Mouse (Mus musculus) MEL (cell line): ENCODE data around the gene Arhgef15.

Experiments
- ELF1 ChIP-seq: IDR thresholded peaks from 2 replicates; pipeline ENCODE4 v1.6.1; 2014; ENCODE audit warnings: low read depth, mild to moderate bottlenecking, inconsistent platforms, low read length, improper control_type of control experiment, moderate library complexity
- MAFK ChIP-seq: IDR thresholded peaks from 2 replicates; pipeline ENCODE4 v1.6.1; 2011; ENCODE audit warnings: low read depth, mild to moderate bottlenecking, low read length, improper control_type of control experiment, borderline replicate concordance
- NELFE ChIP-seq: IDR thresholded peaks from 2 replicates; pipeline ENCODE4 v1.6.1; 2011; ENCODE audit warnings: low read depth, low read length, improper control_type of control experiment
- RAD21 ChIP-seq: IDR thresholded peaks from 2 replicates; pipeline ENCODE4 v1.6.1; 2011; ENCODE audit warnings: mild to moderate bottlenecking, low read depth, low read length, improper control_type of control experiment
- USF2 ChIP-seq, 2 experiments: IDR thresholded peaks; 2 replicates each; pipeline ENCODE4 v1.6.1; 2011 to 2012; ENCODE audit warnings: improper control_type of control experiment in 2 of 2, low read length in 2 of 2, borderline replicate concordance in 1 of 2, inconsistent platforms in 1 of 2, low read depth in 1 of 2, mild to moderate bottlenecking in 1 of 2; ENCODE audit not compliant: insufficient read depth in 1 of 2

GRCm38 (mm10) chr11:68940516-68940915 is 16.8 kb downstream of the Arhgef15 start:
- no peak for TF ChIP-seq NELFE
- TF ChIP-seq USF2 (IDR thresholded peaks at IDR 0.05; ENCODE audit: borderline replicate concordance in 1 of 2, insufficient read depth in 1 of 2, low read depth in 1 of 2, low read length in 2 of 2), result no peak
- no peak for TF ChIP-seq ELF1
- TF ChIP-seq RAD21, result no peak
- no peak for TF ChIP-seq MAFK
